Mouse (Mus musculus) lung, embryonic 16.5 days (tissue): ENCODE data around the gene Pigu. TPM values are rescaled to one million over a fixed set of nuclear protein-coding genes. Genes with fewer than 3 reads are reported as not detected.

Experiments used
- ATAC-seq: fragments of 200-750 bp; cut with Nextera tagmentation; 2 replicates; pipeline ENCODE4 v1.8.0; 2017; ENCODE audit warnings: low read depth, mild to moderate bottlenecking, moderate library complexity
- H3K27ac ChIP-seq: fragments of 300-500 bp; sonication (generic); 2 replicates; pipeline ENCODE4 v1.5.1; 2014; ENCODE audit warnings: mild to moderate bottlenecking, control low read depth, low read length
- H3K27me3 ChIP-seq: fragments of 300-500 bp; sonication (generic); 2 replicates; pipeline ENCODE4 v1.6.1; 2014; ENCODE audit warnings: low read depth, low read length, mixed read lengths; ENCODE audit not compliant: control insufficient read depth, insufficient read depth
- H3K36me3 ChIP-seq: fragments of 300-500 bp; sonication (generic); 2 replicates; pipeline ENCODE4 v1.6.1; 2014; ENCODE audit warnings: low read length; ENCODE audit not compliant: control insufficient read depth, insufficient read depth
- H3K4me1 ChIP-seq: fragments of 300-500 bp; sonication (generic); replicated peaks from 2 replicates; pipeline ENCODE4 v1.6.1; 2014; ENCODE audit warnings: low read length, mixed read lengths; ENCODE audit not compliant: control insufficient read depth, insufficient read depth
- H3K4me2 ChIP-seq: fragments of 300-500 bp; sonication (generic); 2 replicates; pipeline ENCODE4 v1.6.1; 2014; ENCODE audit warnings: low read depth, low read length, control low read depth
- H3K4me3 ChIP-seq: fragments of 300-500 bp; sonication (generic); 2 replicates; pipeline ENCODE4 v1.5.1; 2014; ENCODE audit warnings: mild to moderate bottlenecking, low read length, control low read depth
- H3K9ac ChIP-seq: fragments of 300-500 bp; sonication (generic); 2 replicates; pipeline ENCODE4 v1.6.1; 2014; ENCODE audit warnings: low read length, control low read depth
- H3K9me3 ChIP-seq: fragments of 300-500 bp; sonication (generic); 2 replicates; pipeline ENCODE4 v1.6.1; 2016; ENCODE audit warnings: low read length; ENCODE audit not compliant: control insufficient read depth
- WGBS: fragments of 180-500 bp; shearing (Covaris S2); extraction: QIAGEN DNeasy Blood & Tissue Kit; methylation state at CpG from one replicate; pipeline ENCODE4 v1.1.7; 2014; 5-methylcytosine and 5-hydroxymethylcytosine counted together
- polyA plus RNA-seq: library from polyadenylated mRNA; unstranded; fragments of >200 nt; fragmentation: Nextera tagmentation; extraction: Ambion mirVana; gene quantifications from 2 replicates; pipeline ENCODE4 v1.2.1, GENCODE M21; 2015

Gene Pigu
- polyA plus RNA-seq: 50.0 and 54.9 TPM in 2 replicates

DNA sequence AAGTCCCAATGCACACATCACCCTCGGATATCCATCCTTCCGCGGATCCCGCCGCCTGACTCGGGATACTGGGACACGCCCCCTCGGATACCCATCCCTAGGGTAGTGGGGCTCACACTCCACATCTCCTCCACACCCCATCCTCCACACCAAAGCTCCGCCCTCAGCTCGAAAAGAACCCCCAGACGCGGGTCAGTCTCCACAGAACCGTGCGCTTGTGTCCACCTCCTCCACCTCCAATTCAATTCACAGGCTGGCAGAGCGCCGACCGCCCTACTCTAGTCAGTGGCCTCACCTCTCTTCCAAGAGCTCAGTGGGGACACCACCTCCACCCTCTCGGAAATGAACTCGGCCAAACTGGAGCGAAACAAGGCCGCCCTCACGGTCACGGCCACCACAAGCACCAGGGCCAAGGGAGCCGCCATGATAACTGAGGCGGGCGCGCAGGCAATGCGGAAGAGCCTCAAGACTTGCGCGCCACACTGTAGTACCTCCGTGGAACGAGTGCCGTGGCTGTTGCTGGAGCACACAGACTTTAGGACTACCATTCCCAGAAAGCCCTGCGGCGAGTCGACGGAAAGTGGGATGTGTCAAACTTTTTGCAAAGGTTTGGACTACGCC is at the start of gene Pigu:
TSS of gene Pigu (minus strand) at position 460 of the 621 bp plus-strand sequence.
- Histone ChIP-seq H3K27ac (peak within 1 kb of the TSS; percentile 58), H3K27me3 (no peaks in the 10 kb centered on the region), H3K9ac (peak within 1 kb of the TSS; percentile 76), H3K36me3 (no peaks in the 10 kb centered on the region), H3K9me3 (no peaks in the 10 kb centered on the region), H3K4me3 (peak within 1 kb of the TSS; percentile 69), H3K4me2 (peak within 1 kb of the TSS; percentile 80), H3K4me1 (peaks cover 10% of the 10 kb centered on the region)
- under 1% methylated on average over 38 of the region's 38 CpGs for WGBS
- peak; percentile 100 for ATAC-seq

- H3K27me3 ChIP-seq: no peaks in the 10 kb centered on the region
- no peak overlapping the region for H3K4me2 ChIP-seq
- H3K4me3 ChIP-seq: no peak overlapping the region
- H3K9me3 ChIP-seq: no peaks in the 10 kb centered on the region
- H3K9ac ChIP-seq: no peak overlapping the region
- no peaks in the 10 kb centered on the region for H3K4me1 ChIP-seq
- H3K27ac ChIP-seq: no peak overlapping the region
- WGBS: 92% methylated on average over 1 of the region's 1 CpGs
- ATAC-seq: no peak
- H3K36me3 ChIP-seq: peaks cover 35% of the 10 kb centered on the region
Measured at GRCm38 (mm10) chr2:155404635-155405034, 47.4 kb upstream of the Pigu start.

DNA sequence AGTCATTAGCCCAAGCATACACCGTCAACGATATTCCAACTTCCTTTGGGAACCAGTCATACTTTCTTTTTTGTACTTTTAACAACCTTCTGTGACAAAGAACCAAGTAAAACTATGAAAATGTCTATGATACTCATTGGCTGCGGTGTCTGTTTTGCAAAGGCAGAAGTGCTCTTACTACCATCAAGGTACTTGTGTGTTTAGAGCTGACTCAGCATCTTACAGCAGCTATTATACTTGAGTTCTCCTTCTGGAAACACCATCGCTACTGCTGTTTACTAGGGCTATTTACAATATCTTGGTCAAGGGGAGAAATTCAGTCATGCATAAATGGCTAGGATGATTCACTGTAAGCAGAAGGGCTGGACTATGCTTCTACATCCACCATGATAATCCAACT is 44.7 kb upstream of the Pigu start:
- 94% methylated on average over 4 of the region's 4 CpGs for WGBS
- Histone ChIP-seq H3K27me3 (no peaks in the 10 kb centered on the region), H3K4me2 (no peak overlapping the region), H3K27ac (no peak overlapping the region), H3K4me3 (no peak overlapping the region), H3K36me3 (peaks cover 22% of the 10 kb centered on the region), H3K9me3 (no peaks in the 10 kb centered on the region), H3K4me1 (no peaks in the 10 kb centered on the region), H3K9ac (no peak overlapping the region)
- no peak for ATAC-seq

DNA sequence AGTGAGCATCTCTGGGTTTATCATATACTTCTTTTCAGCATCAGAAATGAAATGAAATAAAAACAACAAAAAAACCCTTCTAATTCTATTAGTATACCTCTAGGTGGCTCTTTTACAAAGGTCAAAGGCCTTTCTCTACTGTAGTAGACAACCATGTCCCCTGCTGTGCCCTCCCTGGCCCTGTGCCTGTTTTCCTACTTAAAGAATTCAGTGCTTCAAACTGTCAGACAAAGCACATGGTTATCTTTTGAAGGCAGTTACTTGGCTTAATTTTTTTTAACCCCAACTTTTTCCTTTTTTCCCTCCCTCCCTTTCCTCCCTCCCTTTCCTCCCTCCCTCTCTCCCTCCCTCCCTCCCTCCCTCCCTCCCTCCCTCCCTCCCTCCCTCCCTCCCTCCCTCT is 43.0 kb upstream of the Pigu start:
- Histone ChIP-seq H3K27ac (no peak overlapping the region), H3K4me1 (no peaks in the 10 kb centered on the region), H3K4me2 (no peak overlapping the region), H3K36me3 (peaks cover 16% of the 10 kb centered on the region; the same call in 1 of the 2 replicates), H3K9ac (no peak overlapping the region), H3K27me3 (no peaks in the 10 kb centered on the region), H3K4me3 (no peak overlapping the region), H3K9me3 (no peaks in the 10 kb centered on the region)
- ATAC-seq: no peak

DNA sequence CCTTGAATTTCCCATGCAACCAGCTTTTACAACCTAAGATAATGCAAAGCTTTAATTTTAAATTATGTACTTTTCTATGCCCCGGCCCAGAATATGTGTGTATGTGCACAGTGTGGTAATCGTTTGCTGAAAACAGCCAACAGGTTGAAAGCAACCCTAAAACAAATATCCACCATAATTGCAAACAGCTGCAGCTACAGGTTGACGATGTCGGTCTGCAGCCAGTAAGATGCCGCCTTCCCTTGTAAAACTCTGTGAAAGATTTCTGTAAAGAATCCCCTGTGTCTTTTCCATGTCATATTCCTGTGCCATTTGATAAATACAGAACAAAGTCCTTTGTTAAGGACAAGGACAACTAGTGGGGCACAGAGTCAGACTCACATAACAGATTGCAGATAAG is 37.4 kb upstream of the Pigu start:
- no peak overlapping the region for H3K4me2 ChIP-seq
- no peaks in the 10 kb centered on the region for H3K4me1 ChIP-seq
- H3K36me3 ChIP-seq: peaks cover 16% of the 10 kb centered on the region; the same call in 1 of the 2 replicates
- no peak for ATAC-seq
- H3K9me3 ChIP-seq: no peaks in the 10 kb centered on the region
- no peaks in the 10 kb centered on the region for H3K27me3 ChIP-seq
- H3K27ac ChIP-seq: no peak overlapping the region
- H3K4me3 ChIP-seq: no peak overlapping the region
- H3K9ac ChIP-seq: no peak overlapping the region
- 82% methylated on average over 5 of the region's 5 CpGs for WGBS

GRCm38 (mm10) chr2:155388573-155388972 is 31.3 kb upstream of the Pigu start:
- H3K36me3 ChIP-seq: peaks cover 13% of the 10 kb centered on the region

DNA sequence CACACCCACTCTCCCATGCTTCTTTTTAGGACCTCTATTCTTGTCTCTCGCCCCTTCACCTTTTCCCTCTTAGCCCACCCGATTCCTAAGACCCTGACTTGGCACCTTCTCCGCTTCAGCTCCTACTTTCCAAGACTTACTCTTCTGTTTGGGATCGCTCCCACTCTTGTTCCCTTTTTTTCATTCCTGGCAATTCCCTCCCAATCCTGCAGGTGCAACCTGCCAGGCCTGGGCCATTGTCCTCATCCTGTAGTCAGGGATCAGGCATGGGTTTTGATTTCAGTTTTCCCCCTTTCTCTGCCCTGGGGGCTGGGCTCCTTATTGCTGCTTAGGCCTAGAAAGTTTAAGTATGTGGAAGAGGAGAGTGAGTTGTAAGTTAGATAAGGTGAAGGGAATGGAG is 29.8 kb upstream of the Pigu start:
- peaks cover 12% of the 10 kb centered on the region for H3K4me1 ChIP-seq
- ATAC-seq: no peak
- no peaks in the 10 kb centered on the region for H3K9me3 ChIP-seq
- WGBS: 73% methylated on average over 4 of the region's 4 CpGs
- no peaks in the 10 kb centered on the region for H3K27me3 ChIP-seq
- H3K4me3 ChIP-seq: no peak overlapping the region
- H3K36me3 ChIP-seq: peaks cover 11% of the 10 kb centered on the region
- H3K27ac ChIP-seq: no peak overlapping the region
- H3K4me2 ChIP-seq: no peak overlapping the region
- no peak overlapping the region for H3K9ac ChIP-seq

More at GRCm38 (mm10) chr2:155388573-155388972, 31.3 kb upstream of the Pigu start:
- Histone ChIP-seq H3K27me3 (no peaks in the 10 kb centered on the region), H3K27ac (no peak overlapping the region), H3K9ac (no peak overlapping the region), H3K9me3 (no peaks in the 10 kb centered on the region), H3K4me3 (no peak overlapping the region), H3K4me1 (no peaks in the 10 kb centered on the region), H3K4me2 (no peak overlapping the region)
- WGBS: 76% methylated on average over 2 of the region's 2 CpGs
- no peak for ATAC-seq

GRCm38 (mm10) chr2:155386534-155386899 is 29.3 kb upstream of the Pigu start:
- Histone ChIP-seq H3K27me3 (no peaks in the 10 kb centered on the region), H3K27ac (no peak overlapping the region), H3K4me3 (no peak overlapping the region), H3K9ac (no peak overlapping the region), H3K36me3 (peaks cover 11% of the 10 kb centered on the region), H3K9me3 (no peaks in the 10 kb centered on the region), H3K4me2 (no peak overlapping the region), H3K4me1 (peaks cover 12% of the 10 kb centered on the region)
- 27% methylated on average over 27 of the region's 27 CpGs for WGBS
- no peak for ATAC-seq

- Histone ChIP-seq H3K4me2 (no peak overlapping the region), H3K4me1 (peaks cover 14% of the 10 kb centered on the region), H3K9me3 (no peaks in the 10 kb centered on the region), H3K9ac (no peak overlapping the region), H3K27ac (no peak overlapping the region), H3K4me3 (no peak overlapping the region), H3K36me3 (peaks cover 7% of the 10 kb centered on the region), H3K27me3 (no peaks in the 10 kb centered on the region)
- WGBS: 59% methylated on average over 18 of the region's 18 CpGs
- no peak for ATAC-seq
Measured at GRCm38 (mm10) chr2:155385731-155386533, 28.7 kb upstream of the Pigu start.
